Mouse (Mus musculus) right cerebral cortex, postnatal 36 days (tissue): ENCODE data around the gene 4930583I09Rik.

Experiments used
- DNase-seq, 2 experiments: peaks; one replicate each; pipeline ENCODE4 v3.0.0; 2022; ENCODE audit warnings: low spot score in 2 of 2, mixed read lengths in 1 of 2

Gene 4930583I09Rik

DNA sequence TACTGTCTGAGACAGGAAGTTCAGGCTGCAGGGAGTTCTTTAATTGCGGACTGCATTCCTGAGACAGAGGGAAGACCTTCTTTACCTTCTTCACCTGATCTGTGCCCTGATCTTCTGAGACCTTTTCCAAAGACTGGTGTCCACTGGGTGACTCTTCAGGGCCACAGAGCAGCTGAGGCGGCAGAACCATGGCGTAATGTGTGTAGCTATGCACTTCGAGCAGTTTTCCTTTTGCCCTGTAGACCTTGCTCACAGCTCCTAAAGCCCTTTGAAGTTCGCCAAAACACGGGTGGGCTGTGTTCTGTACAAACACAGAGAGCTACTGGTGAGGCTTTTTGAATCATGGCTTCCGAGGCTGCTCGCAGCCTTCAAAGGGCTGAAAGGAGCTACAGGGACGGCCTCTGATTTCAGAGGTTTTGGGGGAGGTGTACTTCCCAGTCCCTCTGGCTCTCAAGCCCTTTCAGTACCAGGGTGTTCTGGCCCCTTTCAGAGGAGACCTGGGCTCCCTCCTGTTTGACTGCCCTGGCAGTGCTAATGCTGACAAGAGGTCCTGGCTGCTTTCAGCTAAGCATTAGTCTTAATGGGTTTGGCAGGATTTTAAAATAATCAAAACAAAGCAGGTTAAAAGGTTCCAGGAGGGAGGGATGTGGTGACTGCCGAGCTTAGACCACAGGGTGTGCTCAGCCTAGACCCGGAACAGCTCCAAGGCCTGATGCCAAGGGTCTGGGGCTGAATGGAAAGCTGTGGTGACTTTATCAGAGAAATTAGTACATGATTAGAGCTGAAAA lies 33.5 kb downstream of the 4930583I09Rik start:
- no peak for DNase-seq

DNA sequence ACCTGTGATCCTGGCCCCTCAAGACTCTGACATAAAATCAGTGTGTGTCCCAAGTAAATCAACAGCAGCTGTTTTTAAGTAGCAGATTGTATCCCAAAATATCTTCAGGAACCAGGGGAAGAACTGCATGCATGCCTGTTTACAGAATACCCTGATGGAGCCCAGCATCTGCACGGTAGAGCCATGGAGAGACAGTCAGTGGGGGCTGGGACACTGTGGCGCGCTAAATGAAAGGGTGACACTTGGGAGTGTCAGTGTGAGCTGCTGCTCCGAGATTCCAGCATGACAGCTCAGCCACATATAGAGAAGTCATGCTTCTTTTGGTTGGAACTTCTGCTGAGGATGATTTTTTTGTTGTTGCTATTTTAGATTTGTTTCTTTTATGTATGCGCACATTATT lies 43.2 kb downstream of the 4930583I09Rik start:
- DNase-seq: no peak

DNA sequence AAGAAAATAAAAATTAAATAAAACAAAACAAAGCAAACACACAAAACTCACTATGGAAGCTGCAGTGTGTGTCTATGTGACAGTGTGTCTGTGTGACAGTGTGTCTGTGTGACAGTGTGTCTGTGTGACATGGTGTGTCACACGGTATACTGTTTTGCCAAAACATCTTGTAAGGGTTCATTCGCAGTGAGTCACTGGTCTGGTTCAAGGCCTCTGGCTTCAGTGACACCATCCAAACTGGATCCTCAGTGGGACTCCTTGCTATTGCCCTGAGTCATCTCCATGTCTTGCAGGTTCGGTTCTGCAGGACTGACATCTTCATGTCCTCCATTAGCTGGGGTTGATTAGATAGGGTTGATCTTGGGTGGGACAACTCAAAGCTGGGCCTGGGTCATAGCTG lies 43.8 kb downstream of the 4930583I09Rik start:
- no peak for DNase-seq

DNA sequence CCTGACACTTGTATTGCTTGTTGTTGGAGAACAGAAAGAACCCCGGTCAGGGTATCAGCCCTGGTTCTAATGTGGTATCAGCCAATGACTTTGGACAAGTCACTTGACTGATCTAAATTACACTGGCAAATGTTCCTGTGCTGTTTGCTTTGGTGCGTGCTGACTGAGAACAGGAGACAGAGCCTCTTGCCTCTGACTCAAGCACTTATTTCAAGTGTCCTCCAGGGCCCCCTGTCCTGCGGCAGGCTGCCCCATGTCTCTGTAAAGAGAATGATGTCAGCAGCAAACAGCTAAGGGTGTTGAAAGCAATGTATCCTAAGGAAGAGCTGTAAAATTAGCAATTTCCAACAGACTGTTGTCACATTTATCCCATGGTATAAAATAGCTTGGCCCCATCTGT lies 46.7 kb downstream of the 4930583I09Rik start:
- no peak for DNase-seq

DNA sequence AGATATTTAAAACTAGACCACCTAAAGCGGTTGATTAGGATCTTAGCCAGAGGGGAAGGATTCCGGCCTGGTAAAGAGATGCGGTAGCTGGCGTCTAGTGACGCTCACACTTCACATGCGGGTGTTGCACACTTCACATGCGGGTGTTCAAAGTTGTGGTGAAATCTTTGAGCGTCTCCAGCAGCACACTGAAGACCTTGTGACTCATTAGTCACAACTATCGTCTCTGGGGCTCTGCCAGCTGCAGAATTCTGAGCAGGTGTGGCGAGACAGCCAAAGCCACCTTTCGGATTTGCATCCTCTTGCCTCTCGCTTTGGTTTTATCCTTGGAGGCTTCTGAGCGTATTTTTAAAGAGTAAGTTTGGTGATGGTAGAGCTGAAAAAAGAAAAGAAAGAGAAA lies 47.6 kb downstream of the 4930583I09Rik start:
- no peak for DNase-seq

DNA sequence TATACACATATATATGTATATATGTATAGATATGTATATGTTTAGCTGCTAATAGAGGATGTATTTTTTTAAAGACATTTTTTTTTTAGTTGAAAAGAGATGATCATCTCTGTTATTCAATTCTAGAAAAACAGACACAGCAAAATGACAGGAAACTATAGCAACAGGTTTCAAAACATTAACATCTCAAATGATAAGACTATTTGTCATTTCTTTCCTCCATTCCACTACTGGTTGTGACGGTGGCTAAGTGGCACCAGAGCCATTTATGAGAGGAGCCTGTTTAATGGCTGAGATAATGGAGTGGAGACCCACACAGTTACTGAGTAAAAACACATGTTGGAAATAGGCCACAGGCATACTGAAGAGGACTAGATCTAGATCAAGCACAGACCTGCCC lies 49.9 kb downstream of the 4930583I09Rik start:
- DNase-seq: no peak
